Mouse (Mus musculus) kidney, postnatal 0 days (tissue): Measurements from ENCODE around the gene Gas1. TPM values are rescaled to one million over a fixed set of nuclear protein-coding genes. Genes with fewer than 3 reads are reported as not detected.
A peak's percentile ranks its signal among the peaks of the same experiment; 100 is the strongest.

Experiments used
- ATAC-seq: fragments of 200-750 bp; cut with Nextera tagmentation; replicated peaks from 2 replicates; pipeline ENCODE4 v1.8.0; 2017; ENCODE audit warnings: low read depth, moderate number of reproducible peaks, moderate TSS enrichment, moderate library complexity; ENCODE audit not compliant: low FRiP score
- DNase-seq: peaks from one replicate; pipeline ENCODE4 v3.0.0-alpha.2; 2016; ENCODE audit warnings: low spot score
- H3K27ac ChIP-seq: fragments of 300-500 bp; sonication (generic); 2 replicates; pipeline ENCODE4 v1.5.1; 2014; ENCODE audit warnings: mild to moderate bottlenecking
- H3K27me3 ChIP-seq: fragments of 300-500 bp; sonication (generic); 2 replicates; pipeline ENCODE4 v1.6.1; 2014; ENCODE audit warnings: low read length, mixed read lengths; ENCODE audit not compliant: insufficient read depth
- H3K36me3 ChIP-seq: fragments of 300-500 bp; sonication (generic); 2 replicates; pipeline ENCODE4 v1.6.1; 2014; ENCODE audit warnings: low read length, mixed read lengths; ENCODE audit not compliant: insufficient read depth
- H3K4me1 ChIP-seq: fragments of 300-500 bp; sonication (generic); replicated peaks from 2 replicates; pipeline ENCODE4 v1.6.1; 2014; ENCODE audit warnings: antibody characterized with exemption, low read length, mixed read lengths; ENCODE audit not compliant: insufficient read depth
- H3K4me2 ChIP-seq: fragments of 300-500 bp; sonication (generic); 2 replicates; pipeline ENCODE4 v1.6.1; 2014; ENCODE audit warnings: mild to moderate bottlenecking, low read length, moderate library complexity, mixed read lengths
- H3K4me3 ChIP-seq: fragments of 300-500 bp; sonication (generic); replicated peaks from 2 replicates; pipeline ENCODE4 v1.5.1; 2014; ENCODE audit warnings: low read depth, low read length
- H3K9ac ChIP-seq: fragments of 300-500 bp; sonication (generic); 2 replicates; pipeline ENCODE4 v1.6.1; 2014; ENCODE audit warnings: low read depth, low read length
- H3K9me3 ChIP-seq: fragments of 300-500 bp; sonication (generic); replicated peaks from 2 replicates; pipeline ENCODE4 v1.6.1; 2016; ENCODE audit warnings: low read length, inconsistent platforms, mixed read lengths
- CTCF ChIP-seq: IDR thresholded peaks from 2 replicates; pipeline ENCODE4 v1.5.1; 2016; ENCODE audit warnings: antibody characterized with exemption, low read depth, mild to moderate bottlenecking, moderate library complexity
- WGBS: fragments of 180-500 bp; shearing (Covaris S2); extraction: QIAGEN DNeasy Blood & Tissue Kit; methylation state at CpG from one replicate; pipeline ENCODE4 v1.1.7; 2014; 5-methylcytosine and 5-hydroxymethylcytosine counted together
- polyA plus RNA-seq: library from polyadenylated mRNA; unstranded; fragments of >200 nt; fragmentation: Nextera tagmentation; extraction: Ambion mirVana; gene quantifications from 2 replicates; pipeline ENCODE4 v1.2.1, GENCODE M21; 2015

The Gas1 gene
- polyA plus RNA-seq, 1 experiment from 2014 or later: 116 TPM

DNA sequence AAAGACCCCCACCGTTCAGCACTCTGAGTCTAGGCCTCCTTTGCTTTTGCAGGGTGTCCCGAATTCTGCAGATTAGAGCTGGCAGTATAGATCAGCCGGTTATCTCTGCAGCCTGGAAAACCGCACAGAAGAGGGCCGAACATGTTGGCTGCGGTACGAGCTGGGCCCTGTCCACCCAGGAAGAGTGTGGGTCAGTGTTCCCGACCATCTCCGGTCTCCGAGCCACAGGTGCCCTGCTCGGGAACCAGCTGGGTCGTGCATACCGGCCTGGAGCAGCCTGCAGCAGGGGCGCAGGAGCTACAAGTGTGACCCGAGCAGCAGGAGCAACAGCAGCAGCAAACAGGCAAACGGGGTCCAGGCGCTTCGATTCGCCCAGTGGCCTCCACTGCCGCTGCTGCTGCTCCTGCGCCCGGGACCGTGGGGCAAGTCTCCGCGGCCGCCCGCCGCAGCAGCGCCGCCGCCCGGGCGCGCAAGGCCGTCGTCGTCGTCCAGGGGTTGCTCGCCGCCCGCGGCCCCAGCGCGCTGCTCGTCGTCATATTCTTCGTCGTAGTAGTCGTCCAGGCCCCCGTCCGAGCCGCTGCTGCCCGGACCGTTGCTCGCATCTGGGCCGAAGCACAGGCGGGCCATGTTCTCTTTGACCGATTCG lies 1.6 kb downstream of the Gas1 start:
- WGBS: under 1% methylated on average over 57 of the region's 59 CpGs
- Histone ChIP-seq H3K27ac (peak overlapping the region; percentile 100), H3K4me1 (peaks cover 8% of the 10 kb centered on the region; the same call in 1 of the 2 replicates), H3K27me3 (no peaks in the 10 kb centered on the region), H3K4me3 (peak overlapping the region; percentile 91), H3K9ac (peak overlapping the region; percentile 97), H3K36me3 (no peaks in the 10 kb centered on the region), H3K4me2 (peak overlapping the region; percentile 61), H3K9me3 (no peaks in the 10 kb centered on the region)
- peak; percentile 61 for DNase-seq
- peak; percentile 0; the same call in 1 of the 2 replicates for ATAC-seq
- no peak; the same call in 1 of the 2 replicates for TF ChIP-seq CTCF

DNA sequence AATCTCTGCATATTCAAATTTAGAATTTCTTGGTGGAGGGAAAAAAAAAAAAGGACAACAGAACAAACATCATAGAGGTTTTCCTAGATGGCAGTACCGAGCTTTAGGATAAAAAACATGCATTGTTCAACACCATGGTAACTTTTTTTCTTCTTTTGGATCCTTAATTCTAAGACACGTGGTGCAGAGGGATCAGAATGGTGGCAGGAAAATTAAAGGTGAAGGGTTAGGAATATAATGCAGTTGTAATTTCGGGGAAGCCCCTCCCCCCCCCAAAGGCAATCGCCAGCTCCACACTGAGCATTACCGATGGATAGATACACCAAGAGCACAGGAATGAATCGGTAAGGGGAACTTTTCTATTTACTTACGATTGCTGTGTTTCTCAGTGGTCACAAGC lies 2.2 kb downstream of the Gas1 start:
- DNase-seq: peak; percentile 74
- Histone ChIP-seq H3K4me2 (peak overlapping the region; percentile 61), H3K4me3 (peak overlapping the region; percentile 91), H3K4me1 (peaks cover 8% of the 10 kb centered on the region; the same call in 1 of the 2 replicates), H3K27me3 (no peaks in the 10 kb centered on the region), H3K36me3 (no peaks in the 10 kb centered on the region), H3K9ac (peak overlapping the region; percentile 97), H3K27ac (peak overlapping the region; percentile 100), H3K9me3 (no peaks in the 10 kb centered on the region)
- ATAC-seq: no peak
- 2% methylated on average over 7 of the region's 7 CpGs for WGBS
- peak; percentile 43 for TF ChIP-seq CTCF

DNA sequence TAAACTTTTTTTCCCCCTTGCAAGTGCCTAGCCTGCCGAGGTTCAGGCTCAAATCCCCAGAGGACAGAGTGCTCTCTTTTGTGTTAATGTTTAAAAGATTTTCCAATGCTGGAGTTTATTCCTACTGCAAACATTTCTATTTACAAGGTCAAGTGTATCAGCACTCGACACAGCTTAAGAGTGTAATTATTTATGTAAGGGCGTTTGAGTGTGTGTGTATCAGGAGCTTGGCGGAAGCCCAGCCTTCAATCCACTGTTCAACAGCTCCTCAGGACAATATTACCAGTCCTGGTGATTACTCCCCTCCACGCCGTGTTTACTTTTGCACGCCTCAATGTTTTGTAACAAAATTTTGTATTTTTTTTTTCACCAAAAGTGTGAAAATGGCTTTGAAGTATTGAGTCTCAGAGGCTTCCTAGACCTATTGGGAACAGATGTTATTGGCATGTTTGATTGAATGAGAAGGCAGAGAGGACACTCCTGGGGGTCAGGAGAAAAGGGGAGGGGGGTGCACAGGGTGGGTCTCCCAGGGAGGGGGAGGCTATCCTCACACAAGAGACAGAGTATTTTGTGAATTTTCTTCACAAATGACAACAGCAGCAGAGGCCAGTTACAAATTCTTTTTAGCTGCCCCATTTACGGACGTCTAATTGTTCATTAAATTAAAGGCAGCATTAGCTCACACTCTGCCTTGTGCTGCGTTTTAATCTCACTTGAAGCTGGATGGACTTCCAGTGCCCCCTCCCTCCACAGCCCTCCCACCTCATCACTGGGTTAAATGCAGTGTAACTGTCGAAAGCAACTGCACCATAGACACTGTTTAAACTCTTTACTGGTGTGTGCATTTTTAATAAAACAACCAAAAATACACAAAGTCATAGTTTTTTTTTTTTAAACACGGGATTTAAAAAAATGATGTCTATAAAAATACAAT lies 3.3 kb downstream of the Gas1 start:
- H3K27me3 ChIP-seq: no peaks in the 10 kb centered on the region
- H3K9me3 ChIP-seq: no peaks in the 10 kb centered on the region
- WGBS: 13% methylated on average over 12 of the region's 12 CpGs
- 0 out of 2 replicates have a peak overlapping the region, but pooled peaks have one; percentile 54 for H3K27ac ChIP-seq
- DNase-seq: peak; percentile 64
- ATAC-seq: no peak
- H3K4me1 ChIP-seq: peaks cover 8% of the 10 kb centered on the region; the same call in 1 of the 2 replicates
- H3K4me3 ChIP-seq: peak overlapping the region; percentile 91
- peak overlapping the region; percentile 41 for H3K9ac ChIP-seq
- no peaks in the 10 kb centered on the region for H3K36me3 ChIP-seq
- peak overlapping the region; percentile 61 for H3K4me2 ChIP-seq
- TF ChIP-seq CTCF: no peak

DNA sequence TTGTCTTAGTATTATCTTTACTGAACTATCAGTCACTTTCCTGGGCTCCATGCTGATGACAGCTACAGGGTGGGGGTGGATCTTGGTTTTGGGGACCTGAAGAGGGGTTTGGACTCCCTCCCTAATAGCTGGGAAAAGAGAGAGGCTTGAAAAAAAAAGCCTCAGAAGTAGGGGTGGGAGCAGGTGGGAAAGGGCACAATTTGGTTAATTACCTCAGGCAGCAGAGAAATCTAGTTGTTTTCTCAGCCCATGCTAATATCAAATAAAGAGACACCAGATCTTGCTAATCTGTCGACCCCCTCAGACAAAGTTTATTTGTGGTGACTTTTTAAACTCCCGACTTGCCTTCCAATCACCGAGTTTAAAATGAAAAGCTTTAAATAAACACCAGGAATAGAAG lies 4.0 kb downstream of the Gas1 start:
- Histone ChIP-seq H3K4me3 (peak overlapping the region; percentile 91), H3K9ac (no peak overlapping the region)

DNA sequence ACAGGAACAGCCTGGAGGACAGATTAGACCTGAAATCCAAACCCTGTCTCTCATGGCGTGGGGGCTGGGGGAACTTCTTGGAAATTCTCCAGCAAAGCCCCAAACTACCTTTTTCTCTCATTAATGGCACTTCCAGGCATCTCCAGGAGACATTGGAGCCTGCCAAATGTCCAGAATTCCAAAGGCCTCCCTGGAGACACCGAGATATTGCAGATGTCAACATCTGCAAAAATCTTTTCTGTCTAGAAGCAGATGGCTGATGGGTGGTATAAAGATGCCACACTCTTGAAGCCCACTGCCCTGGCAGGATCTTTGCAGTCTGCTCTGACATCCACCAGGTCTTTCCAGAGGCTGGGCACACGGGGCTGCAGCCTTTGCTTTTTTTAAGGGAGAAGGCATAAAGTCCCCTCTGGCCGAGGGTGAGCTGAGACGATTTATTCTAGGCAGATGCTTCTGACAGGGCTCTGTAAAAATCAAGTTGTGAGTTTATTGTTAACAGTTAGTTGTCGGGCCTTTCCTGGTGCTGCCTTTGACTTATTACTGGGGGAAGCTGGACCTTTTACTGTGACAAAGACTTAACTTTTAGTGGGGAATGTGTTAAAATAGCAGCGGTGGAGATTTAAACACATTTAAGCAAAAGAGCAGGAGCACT lies 4.7 kb downstream of the Gas1 start:
- Histone ChIP-seq H3K4me3 (no peak overlapping the region), H3K4me1 (peaks cover 8% of the 10 kb centered on the region; the same call in 1 of the 2 replicates), H3K27me3 (no peaks in the 10 kb centered on the region), H3K27ac (peak overlapping the region; percentile 0; the same call in 1 of the 2 replicates), H3K36me3 (no peaks in the 10 kb centered on the region), H3K9ac (no peak overlapping the region), H3K4me2 (0 out of 2 replicates have a peak overlapping the region, but pooled peaks have one; percentile 61), H3K9me3 (no peaks in the 10 kb centered on the region)
- WGBS: 17% methylated on average over 7 of the region's 7 CpGs
- no peak for TF ChIP-seq CTCF
- ATAC-seq: no peak
- peak; percentile 76 for DNase-seq

More for the DNA sequence above, 4.0 kb downstream of the Gas1 start:
- H3K27me3 ChIP-seq: no peaks in the 10 kb centered on the region
- peak overlapping the region; percentile 61 for H3K4me2 ChIP-seq
- TF ChIP-seq CTCF: no peak
- H3K4me1 ChIP-seq: peaks cover 8% of the 10 kb centered on the region; the same call in 1 of the 2 replicates
- no peaks in the 10 kb centered on the region for H3K36me3 ChIP-seq
- ATAC-seq (no peak), DNase-seq (no peak)
- 2% methylated on average over 3 of the region's 3 CpGs for WGBS
- 0 out of 2 replicates have a peak overlapping the region, but pooled peaks have one; percentile 54 for H3K27ac ChIP-seq
- no peaks in the 10 kb centered on the region for H3K9me3 ChIP-seq

DNA sequence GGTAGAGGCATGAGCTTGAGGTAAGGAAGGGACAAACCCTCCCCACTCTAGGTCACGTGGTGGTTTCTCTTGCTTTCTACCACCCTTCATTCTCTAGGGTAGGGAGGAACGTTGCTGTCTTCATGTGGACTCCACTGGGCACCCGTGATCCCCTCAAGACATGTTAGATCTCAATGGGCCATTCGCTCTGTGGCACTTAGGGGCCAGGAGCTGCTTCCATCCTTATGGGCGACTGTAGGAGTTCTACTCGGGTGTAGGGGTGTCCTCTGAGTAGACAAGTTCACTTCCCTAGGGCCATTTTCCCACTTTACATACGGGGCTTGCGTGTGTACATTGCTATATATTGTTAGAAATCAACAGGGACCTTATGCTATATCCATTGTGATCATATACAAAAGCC lies 5.4 kb downstream of the Gas1 start:
- Histone ChIP-seq H3K4me1 (peaks cover 8% of the 10 kb centered on the region; the same call in 1 of the 2 replicates), H3K27me3 (no peaks in the 10 kb centered on the region), H3K9me3 (no peaks in the 10 kb centered on the region), H3K9ac (no peak overlapping the region), H3K4me3 (no peak overlapping the region), H3K4me2 (no peak overlapping the region), H3K36me3 (no peaks in the 10 kb centered on the region), H3K27ac (no peak overlapping the region)
- TF ChIP-seq CTCF: no peak
- DNase-seq: no peak
- WGBS: 68% methylated on average over 8 of the region's 8 CpGs
- ATAC-seq: no peak
